ENCODE assay signal across 9 mouse cellular contexts in genomic region chr7:109559536-109559935, GRCm38 (mm10). TPM values are rescaled to one million over a fixed set of nuclear protein-coding genes. Genes with fewer than 3 reads are reported as not detected.
DNase-seq lines count a peak whose midpoint lies in the region; ATAC-seq lines count a peak whose summit lies in the region.
"Had no signal": no experiment of that assay in that cellular context is flagged by ENCODE, and none has a peak within 500 bp of the region (broad histone marks: within the 10 kb centered on the region; RNA-seq: fewer than 3 reads in every experiment).

No protein-coding gene starts in this region.

- no peak overlapping the region for H3K4me3 ChIP-seq in embryonic facial prominence, embryonic 15.5 days (replicated peaks)
- no peak overlapping the region for H3K4me3 ChIP-seq in embryonic facial prominence, embryonic 10.5 days

- WGBS in embryonic facial prominence, embryonic 15.5 days, result 57% methylated on average over 6 of the region's 6 CpGs
- 63% methylated on average over 6 of the region's 6 CpGs for WGBS in embryonic facial prominence, embryonic 10.5 days

- DNase-seq in embryonic facial prominence, embryonic 10.5 days (ENCODE audit: low spot score), result no peak
- DNase-seq in 3T3-L1 (ENCODE audit: low read depth, low spot score), result peak; percentile 87
- peak; percentile 49 for DNase-seq in gastrocnemius, adult 18-20 months (ENCODE audit: low spot score)
- peak; percentile 77 for DNase-seq in heart, postnatal 4 days
- no peak for DNase-seq in spleen, postnatal 10 days (ENCODE audit: low spot score in 2 of 2)
- no peak for DNase-seq in frontal cortex, postnatal 36 days (ENCODE audit: low spot score in 2 of 2)
- DNase-seq: kidney, adult 2 months had no signal

- no peak for ATAC-seq in embryonic facial prominence, embryonic 15.5 days (ENCODE audit: insufficient number of reproducible peaks, low FRiP score, low TSS enrichment, low read depth)
- ATAC-seq in monocyte, adult 5-6 weeks (replicated peaks; ENCODE audit: insufficient number of reproducible peaks, low FRiP score, low TSS enrichment, poor library complexity, severe bottlenecking), result no peak

- H3K4me2 ChIP-seq in embryonic facial prominence, embryonic 15.5 days (replicated peaks), result no peak overlapping the region

- H3K27me3 ChIP-seq in embryonic facial prominence, embryonic 15.5 days, result no peaks in the 10 kb centered on the region
- H3K27me3 ChIP-seq in embryonic facial prominence, embryonic 10.5 days (replicated peaks; ENCODE audit: low read depth, poor library complexity, severe bottlenecking), result no peaks in the 10 kb centered on the region

- no peak overlapping the region for H3K9ac ChIP-seq in embryonic facial prominence, embryonic 15.5 days

- H3K36me3 ChIP-seq in embryonic facial prominence, embryonic 15.5 days, result peaks cover 21% of the 10 kb centered on the region
- peaks cover 19% of the 10 kb centered on the region for H3K36me3 ChIP-seq in embryonic facial prominence, embryonic 10.5 days (replicated peaks)

- H3K27ac ChIP-seq in embryonic facial prominence, embryonic 15.5 days (replicated peaks), result 0 out of 2 replicates have a peak overlapping the region, but pooled peaks have one; percentile 5
- no peak overlapping the region for H3K27ac ChIP-seq in embryonic facial prominence, embryonic 10.5 days (replicated peaks)

- H3K9me3 ChIP-seq in embryonic facial prominence, embryonic 15.5 days (replicated peaks), result no peaks in the 10 kb centered on the region
- no peaks in the 10 kb centered on the region for H3K9me3 ChIP-seq in embryonic facial prominence, embryonic 10.5 days

- H3K4me1 ChIP-seq in embryonic facial prominence, embryonic 15.5 days, result peaks cover 24% of the 10 kb centered on the region
- peaks cover 15% of the 10 kb centered on the region for H3K4me1 ChIP-seq in embryonic facial prominence, embryonic 10.5 days

RNA-seq across cellular contexts. Expression of gene Rpl27a, which starts 40.6 kb away (rescaled TPM):
- 140 and 145 TPM in 2 replicates for polyA plus RNA-seq in embryonic facial prominence, embryonic 15.5 days (2015; fragmentation: Nextera tagmentation; extraction: Ambion mirVana)
- polyA plus RNA-seq in embryonic facial prominence, embryonic 10.5 days (2016; fragmentation: Nextera tagmentation; extraction: Ambion mirVana), result 132 and 136 TPM in 2 replicates
- total RNA-seq in gastrocnemius, adult 18-20 months (2021), result 10 to 100 TPM; 80.7 to 81.0 TPM
- total RNA-seq in heart, postnatal 4 days (2021), result 100 to 1,000 TPM; 152 to 160 TPM
- 372 to 417 TPM (median 387 TPM) in 3 replicates for total RNA-seq in monocyte, adult 5-6 weeks (2017)

RNA-seq across cellular contexts. Expression of gene Trim66, which starts 51.6 kb away (rescaled TPM):
- polyA plus RNA-seq in embryonic facial prominence, embryonic 15.5 days (2015; fragmentation: Nextera tagmentation; extraction: Ambion mirVana), result 3.9 and 5.6 TPM in 2 replicates
- polyA plus RNA-seq in embryonic facial prominence, embryonic 10.5 days (2016; fragmentation: Nextera tagmentation; extraction: Ambion mirVana), result 0.15 and 0.22 TPM in 2 replicates
- under 1 TPM; 0.07 to 0.09 TPM for total RNA-seq in gastrocnemius, adult 18-20 months (2021)
- under 1 TPM; 0.05 to 0.11 TPM for total RNA-seq in heart, postnatal 4 days (2021)
- under 0.01 to 0.19 TPM in 2 of 3 replicates, not detected in the other for total RNA-seq in monocyte, adult 5-6 weeks (2017)

Comparison
In these comparisons a context has a peak if more than half of its experiments do, and no peak if none do; other contexts are left out.
1. DNase-seq: peak in 3T3-L1 (single experiment), gastrocnemius, adult 18-20 months (single experiment) and heart, postnatal 4 days (single experiment); none in embryonic facial prominence, embryonic 10.5 days (single experiment), spleen, postnatal 10 days (0 of 2) and frontal cortex, postnatal 36 days (0 of 2).